Comparison of ENCODE assay signal across 7 mouse cellular contexts in genomic region chr19:55909039-55909438, GRCm38 (mm10).
DNase-seq lines count a peak whose midpoint lies in the region; ATAC-seq and TF ChIP-seq lines count a peak whose summit lies in the region.

No protein-coding gene starts in this region.

- no peak for ATAC-seq in intestine, postnatal 0 days
- no peak for ATAC-seq in lung, embryonic 14.5 days (ENCODE audit: insufficient read depth)

- H3K4me1 ChIP-seq in thymus, adult 2 months (replicated peaks; ENCODE audit: control insufficient read depth, insufficient read depth, low read length) = no peaks in the 10 kb centered on the region
- no peaks in the 10 kb centered on the region for H3K4me1 ChIP-seq in cortical plate, adult 2 months (ENCODE audit: control insufficient read depth, insufficient read depth, low read length)
- no peaks in the 10 kb centered on the region for H3K4me1 ChIP-seq in intestine, postnatal 0 days (replicated peaks; ENCODE audit: control insufficient read depth, insufficient read depth, low read length)
- H3K4me1 ChIP-seq in lung, embryonic 14.5 days (ENCODE audit: insufficient read depth) = no peaks in the 10 kb centered on the region

- no peak overlapping the region for H3K9ac ChIP-seq in intestine, postnatal 0 days (ENCODE audit: low read depth, low read length)
- no peak overlapping the region for H3K9ac ChIP-seq in lung, embryonic 14.5 days

- intact Hi-C loops in left cerebral cortex, postnatal 25 days (cut with DNase I) = no loop called here

- DNase-seq in thymus, adult 2 months = peak; percentile 49
- DNase-seq in thymus, adult 18-20 months = no peak
- peak; percentile 65 for DNase-seq in lung, embryonic 14.5 days
- peak; percentile 42 for DNase-seq in thymus, postnatal 0 days (ENCODE audit: low spot score)
- DNase-seq in left cerebral cortex, postnatal 25 days (ENCODE audit: low spot score in 2 of 2) = no peak

- H3K27me3 ChIP-seq in thymus, adult 2 months (ENCODE audit: control insufficient read depth, insufficient read depth, low read length) = no peaks in the 10 kb centered on the region
- no peaks in the 10 kb centered on the region for H3K27me3 ChIP-seq in intestine, postnatal 0 days (replicated peaks; ENCODE audit: control insufficient read depth, insufficient read depth, low read length)
- H3K27me3 ChIP-seq in lung, embryonic 14.5 days (ENCODE audit: insufficient read depth, low read length) = no peaks in the 10 kb centered on the region

- no peak overlapping the region for H3K4me3 ChIP-seq in thymus, adult 2 months (ENCODE audit: control insufficient read depth, insufficient read depth, low read length)
- H3K4me3 ChIP-seq in cortical plate, adult 2 months (ENCODE audit: insufficient read depth, low read length) = no peak overlapping the region
- H3K4me3 ChIP-seq in intestine, postnatal 0 days (ENCODE audit: low read depth, low read length) = no peak overlapping the region
- H3K4me3 ChIP-seq in lung, embryonic 14.5 days (ENCODE audit: low read depth, low read length) = no peak overlapping the region

- H3K9me3 ChIP-seq in intestine, postnatal 0 days (ENCODE audit: control insufficient read depth) = no peaks in the 10 kb centered on the region
- no peaks in the 10 kb centered on the region for H3K9me3 ChIP-seq in lung, embryonic 14.5 days (ENCODE audit: low read depth, low read length)

- TF ChIP-seq CTCF in thymus, adult 2 months (IDR thresholded peaks at IDR 0.05; ENCODE audit: borderline replicate concordance, control insufficient read depth, extremely low read depth, insufficient read depth, low read length, poor library complexity) = no peak
- TF ChIP-seq CTCF in cortical plate, adult 2 months (IDR thresholded peaks at IDR 0.05; ENCODE audit: extremely low read depth, insufficient read depth, low read length) = peak; percentile 36; the same call in 1 of the 2 replicates
- peak; percentile 73 for TF ChIP-seq CTCF in intestine, postnatal 0 days (IDR thresholded peaks at IDR 0.05; ENCODE audit: low read depth)
- TF ChIP-seq CTCF in lung, embryonic 14.5 days (IDR thresholded peaks at IDR 0.05; ENCODE audit: low read depth) = peak; percentile 56

- H3K36me3 ChIP-seq in thymus, adult 2 months (ENCODE audit: control insufficient read depth, insufficient read depth, low read length) = no peaks in the 10 kb centered on the region
- H3K36me3 ChIP-seq in intestine, postnatal 0 days (ENCODE audit: control insufficient read depth, insufficient read depth) = peaks cover 38% of the 10 kb centered on the region
- peaks cover 33% of the 10 kb centered on the region for H3K36me3 ChIP-seq in lung, embryonic 14.5 days (ENCODE audit: insufficient read depth)

- H3K4me2 ChIP-seq in intestine, postnatal 0 days (replicated peaks; ENCODE audit: low read depth) = no peak overlapping the region
- no peak overlapping the region for H3K4me2 ChIP-seq in lung, embryonic 14.5 days

- TF ChIP-seq POLR2A in thymus, adult 2 months (IDR thresholded peaks at IDR 0.05; ENCODE audit: control insufficient read depth, extremely low read depth, insufficient read depth, low read length, poor library complexity) = no peak
- TF ChIP-seq POLR2A in cortical plate, adult 2 months (IDR thresholded peaks at IDR 0.05; ENCODE audit: extremely low read depth, insufficient read depth, low read length) = no peak

- 96% methylated on average over 7 of the region's 7 CpGs for WGBS in thymus, adult 2 months
- 54% methylated on average over 7 of the region's 7 CpGs for WGBS in intestine, postnatal 0 days
- 32% methylated on average over 7 of the region's 7 CpGs for WGBS in lung, embryonic 14.5 days

- no peak overlapping the region for H3K27ac ChIP-seq in thymus, adult 2 months (ENCODE audit: control insufficient read depth, insufficient read depth, low read length)
- H3K27ac ChIP-seq in cortical plate, adult 2 months (ENCODE audit: insufficient read depth, low read length) = no peak overlapping the region
- H3K27ac ChIP-seq in intestine, postnatal 0 days (ENCODE audit: low read depth, low read length) = no peak overlapping the region
- H3K27ac ChIP-seq in lung, embryonic 14.5 days (ENCODE audit: low read depth) = no peak overlapping the region

Comparison
In these comparisons a context has a peak if more than half of its experiments do, and no peak if none do; other contexts are left out.
1. DNase-seq: peak in thymus, adult 2 months (single experiment), lung, embryonic 14.5 days (single experiment) and thymus, postnatal 0 days (single experiment); none in thymus, adult 18-20 months (0 of 2) and left cerebral cortex, postnatal 25 days (0 of 2).